Mouse (Mus musculus): Measurements from ENCODE around the gene Atf7ip.

DNA sequence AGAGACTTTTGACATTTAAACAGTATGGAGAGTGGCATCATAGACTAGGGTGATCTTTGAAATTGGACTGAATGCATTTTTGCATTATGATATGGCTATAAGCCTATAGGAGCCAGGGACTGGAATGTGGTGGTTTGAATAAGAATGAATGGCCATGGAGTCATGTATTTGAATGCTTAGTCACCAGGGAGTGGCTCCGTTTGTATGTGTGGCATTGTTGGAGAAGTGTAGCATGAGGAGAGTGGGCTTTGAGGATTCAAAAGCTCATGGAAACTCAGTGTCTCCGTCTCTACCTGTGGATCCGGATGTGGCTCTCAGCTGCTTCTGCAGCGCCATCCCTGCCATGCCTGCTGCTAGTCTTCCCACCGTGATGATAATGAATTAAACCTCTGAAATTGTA lies 35.4 kb downstream of the Atf7ip start:
- TF ChIP-seq CTCF (IDR thresholded peaks at IDR 0.05; ENCODE audit: low read depth) (no peak), EP300 (optimal IDR thresholded peaks at IDR 0.05) (no peak)

Measured in stomach, postnatal 0 days (tissue).